Mouse (Mus musculus) kidney, embryonic 15.5 days (tissue): ENCODE results near the gene Tnfaip2. TPM values are rescaled to one million over a fixed set of nuclear protein-coding genes. Genes with fewer than 3 reads are reported as not detected.

Experiments
- ATAC-seq: fragments of 200-750 bp; cut with Nextera tagmentation; replicated peaks from 2 replicates; pipeline ENCODE4 v1.8.0; 2017; ENCODE audit warnings: moderate TSS enrichment; ENCODE audit not compliant: low FRiP score
- H3K27ac ChIP-seq: fragments of 300-500 bp; sonication (generic); 2 replicates; pipeline ENCODE4 v1.5.1; 2015; ENCODE audit warnings: mild to moderate bottlenecking, inconsistent platforms
- H3K27me3 ChIP-seq: fragments of 300-500 bp; sonication (generic); 2 replicates; pipeline ENCODE4 v1.6.1; 2015; ENCODE audit warnings: inconsistent platforms
- H3K36me3 ChIP-seq: fragments of 300-500 bp; sonication (generic); 2 replicates; pipeline ENCODE4 v1.6.1; 2015; ENCODE audit warnings: inconsistent platforms
- H3K4me1 ChIP-seq: fragments of 300-500 bp; sonication (generic); 2 replicates; pipeline ENCODE4 v1.6.1; 2015; ENCODE audit warnings: inconsistent platforms
- H3K4me2 ChIP-seq: fragments of 300-500 bp; sonication (generic); 2 replicates; pipeline ENCODE4 v1.6.1; 2015; ENCODE audit warnings: moderate library complexity, mild to moderate bottlenecking, inconsistent platforms
- H3K4me3 ChIP-seq: fragments of 300-500 bp; sonication (generic); replicated peaks from 2 replicates; pipeline ENCODE4 v1.5.1; 2015; ENCODE audit warnings: mild to moderate bottlenecking, inconsistent platforms
- H3K9ac ChIP-seq: fragments of 300-500 bp; sonication (generic); 2 replicates; pipeline ENCODE4 v1.6.1; 2015; ENCODE audit warnings: mild to moderate bottlenecking, inconsistent platforms
- H3K9me3 ChIP-seq: fragments of 300-500 bp; sonication (generic); replicated peaks from 2 replicates; pipeline ENCODE4 v1.6.1; 2016; ENCODE audit warnings: inconsistent platforms
- WGBS: fragments of 180-500 bp; shearing (Covaris S2); methylation state at CpG from one replicate; pipeline ENCODE4 v1.1.7; 2015; ENCODE audit warnings: mixed read lengths; 5-methylcytosine and 5-hydroxymethylcytosine counted together
- polyA plus RNA-seq: library from polyadenylated mRNA; unstranded; fragments of >200 nt; fragmentation: Nextera tagmentation; extraction: Ambion mirVana; gene quantifications from 2 replicates; pipeline ENCODE4 v1.2.1, GENCODE M21; 2015

Gene Tnfaip2
- polyA plus RNA-seq, result 19.5 and 22.9 TPM in 2 replicates

DNA sequence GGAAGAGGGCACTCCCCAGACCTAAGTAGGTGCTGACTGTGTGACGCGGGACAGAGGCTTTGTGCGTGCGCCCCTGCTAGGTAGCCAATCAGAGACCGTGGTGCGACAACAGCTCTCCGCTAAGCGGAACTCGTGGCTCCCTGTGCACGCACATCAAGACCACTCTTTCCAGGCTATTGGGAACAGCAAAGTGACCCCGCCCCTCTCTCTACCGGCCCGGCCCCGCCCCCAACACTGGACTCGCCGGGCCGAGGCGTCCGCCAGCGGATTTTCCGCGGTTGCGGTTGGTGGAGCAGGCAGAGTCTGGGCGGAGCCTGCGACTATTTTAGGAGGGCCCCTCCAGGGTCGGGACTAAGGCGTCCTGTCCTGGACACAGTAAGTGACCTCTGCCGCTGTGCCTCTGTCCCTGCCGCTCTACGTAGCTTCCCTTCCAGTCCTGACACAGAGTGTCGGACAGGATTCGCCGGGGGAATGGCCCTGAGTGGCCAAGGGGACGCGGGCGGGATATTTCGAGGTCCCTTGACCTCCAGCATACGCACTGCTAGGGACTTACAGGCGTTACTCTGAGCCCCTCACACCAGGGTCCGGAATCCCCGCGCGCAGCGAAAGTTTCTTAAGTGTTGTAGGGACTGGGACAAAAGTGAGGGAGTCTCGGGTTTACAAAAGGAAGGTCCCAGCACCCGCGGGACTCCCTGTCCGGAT, at the start of gene Tnfaip2:
Tnfaip2 (plus strand) TSS at position 161 of the 702 bp plus-strand sequence.
- Histone ChIP-seq H3K27ac (peak within 1 kb of the TSS; percentile 47), H3K9me3 (no peaks in the 10 kb centered on the region), H3K36me3 (no peaks in the 10 kb centered on the region), H3K4me2 (peak within 1 kb of the TSS; percentile 91), H3K4me3 (peak within 1 kb of the TSS; percentile 52), H3K9ac (peak within 1 kb of the TSS; percentile 41; the same call in 1 of the 2 replicates), H3K4me1 (peaks cover 65% of the 10 kb centered on the region), H3K27me3 (peaks cover 80% of the 10 kb centered on the region)
- ATAC-seq, result peak; percentile 88
- WGBS, result 1% methylated on average over 48 of the region's 48 CpGs

- no peak overlapping the region for H3K27ac ChIP-seq
- no peak for ATAC-seq
- no peaks in the 10 kb centered on the region for H3K9me3 ChIP-seq
- H3K4me3 ChIP-seq, result no peak overlapping the region
- H3K9ac ChIP-seq, result no peak overlapping the region
- 90% methylated on average over 6 of the region's 6 CpGs for whole genome bisulfite sequencing
- no peak overlapping the region for H3K4me2 ChIP-seq
- H3K36me3 ChIP-seq, result no peaks in the 10 kb centered on the region
- H3K27me3 ChIP-seq, result no peaks in the 10 kb centered on the region
- H3K4me1 ChIP-seq, result no peaks in the 10 kb centered on the region
These were observed 48.3 kb upstream of the Tnfaip2 start for GRCm38 (mm10) chr12:111394008-111394407.

- Histone ChIP-seq H3K27me3 (peaks cover 5% of the 10 kb centered on the region; the same call in 1 of the 2 replicates), H3K4me3 (no peak overlapping the region), H3K36me3 (no peaks in the 10 kb centered on the region), H3K27ac (no peak overlapping the region), H3K9ac (no peak overlapping the region), H3K4me1 (peaks cover 5% of the 10 kb centered on the region), H3K4me2 (no peak overlapping the region), H3K9me3 (no peaks in the 10 kb centered on the region)
- 65% methylated on average over 5 of the region's 5 CpGs for WGBS
- ATAC-seq, result no peak
These were observed 45.3 kb upstream of the Tnfaip2 start for GRCm38 (mm10) chr12:111396997-111397396.

- peak; percentile 66 for ATAC-seq
- H3K4me1 ChIP-seq, result peaks cover 8% of the 10 kb centered on the region
- no peaks in the 10 kb centered on the region for H3K9me3 ChIP-seq
- no peak overlapping the region for H3K4me3 ChIP-seq
- H3K4me2 ChIP-seq, result peak overlapping the region; percentile 25; the same call in 1 of the 2 replicates
- no peak overlapping the region for H3K9ac ChIP-seq
- no peak overlapping the region for H3K27ac ChIP-seq
- H3K27me3 ChIP-seq, result peaks cover 18% of the 10 kb centered on the region
- H3K36me3 ChIP-seq, result no peaks in the 10 kb centered on the region
- WGBS, result 15% methylated on average over 15 of the region's 15 CpGs
These were observed 40.6 kb upstream of the Tnfaip2 start for GRCm38 (mm10) chr12:111401454-111402184.

- H3K27ac ChIP-seq, result no peak overlapping the region
- H3K4me1 ChIP-seq, result peaks cover 16% of the 10 kb centered on the region
- H3K4me3 ChIP-seq, result no peak overlapping the region
- no peak for ATAC-seq
- 59% methylated on average over 10 of the region's 10 CpGs for WGBS
- H3K9me3 ChIP-seq, result no peaks in the 10 kb centered on the region
- H3K4me2 ChIP-seq, result no peak overlapping the region
- no peak overlapping the region for H3K9ac ChIP-seq
- peaks cover 37% of the 10 kb centered on the region for H3K27me3 ChIP-seq
- no peaks in the 10 kb centered on the region for H3K36me3 ChIP-seq
These were observed 37.4 kb upstream of the Tnfaip2 start for GRCm38 (mm10) chr12:111404880-111405279.

DNA sequence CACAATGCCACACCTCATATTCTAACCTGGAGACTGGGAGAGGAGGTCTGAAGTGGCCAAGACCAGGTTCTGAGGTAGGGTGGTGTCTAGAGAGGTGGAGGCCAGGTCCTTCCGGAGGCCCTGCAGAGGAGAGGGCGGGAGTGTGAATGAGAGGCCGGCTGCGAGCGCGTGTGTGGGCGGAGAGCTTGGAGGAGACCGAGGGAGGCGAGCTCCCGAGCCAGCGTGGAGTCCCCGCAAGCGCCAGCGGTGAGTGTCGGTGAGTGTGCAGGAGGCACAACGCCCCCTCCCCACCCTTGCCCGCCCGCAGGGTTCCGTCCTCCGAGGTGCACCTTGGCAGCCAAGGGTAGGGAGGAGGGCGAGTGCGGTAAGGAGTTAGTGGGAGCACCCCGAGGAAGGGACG, 35.6 kb upstream of the Tnfaip2 start, which contains the start of gene Lbhd2:
Lbhd2 (plus strand) TSS at position 188 of the 400 bp plus-strand sequence.
- Histone ChIP-seq H3K9me3 (no peaks in the 10 kb centered on the region), H3K27ac (no peak within 1 kb of the TSS), H3K4me1 (peaks cover 15% of the 10 kb centered on the region), H3K9ac (peak within 1 kb of the TSS; percentile 21; the same call in 1 of the 2 replicates), H3K4me2 (peak within 1 kb of the TSS; percentile 65), H3K27me3 (peaks cover 40% of the 10 kb centered on the region), H3K4me3 (peak within 1 kb of the TSS; percentile 35), H3K36me3 (no peaks in the 10 kb centered on the region)
- no peak; the same call in 1 of the 2 replicates for ATAC-seq
- WGBS, result 2% methylated on average over 24 of the region's 24 CpGs

- Histone ChIP-seq H3K36me3 (no peaks in the 10 kb centered on the region), H3K27me3 (peaks cover 31% of the 10 kb centered on the region), H3K4me3 (no peak overlapping the region), H3K4me1 (peaks cover 32% of the 10 kb centered on the region), H3K27ac (no peak overlapping the region), H3K4me2 (no peak overlapping the region), H3K9ac (no peak overlapping the region), H3K9me3 (no peaks in the 10 kb centered on the region)
- 41% methylated on average over 5 of the region's 5 CpGs for WGBS
- no peak for ATAC-seq
These were observed 32.7 kb upstream of the Tnfaip2 start for GRCm38 (mm10) chr12:111409583-111409982.

DNA sequence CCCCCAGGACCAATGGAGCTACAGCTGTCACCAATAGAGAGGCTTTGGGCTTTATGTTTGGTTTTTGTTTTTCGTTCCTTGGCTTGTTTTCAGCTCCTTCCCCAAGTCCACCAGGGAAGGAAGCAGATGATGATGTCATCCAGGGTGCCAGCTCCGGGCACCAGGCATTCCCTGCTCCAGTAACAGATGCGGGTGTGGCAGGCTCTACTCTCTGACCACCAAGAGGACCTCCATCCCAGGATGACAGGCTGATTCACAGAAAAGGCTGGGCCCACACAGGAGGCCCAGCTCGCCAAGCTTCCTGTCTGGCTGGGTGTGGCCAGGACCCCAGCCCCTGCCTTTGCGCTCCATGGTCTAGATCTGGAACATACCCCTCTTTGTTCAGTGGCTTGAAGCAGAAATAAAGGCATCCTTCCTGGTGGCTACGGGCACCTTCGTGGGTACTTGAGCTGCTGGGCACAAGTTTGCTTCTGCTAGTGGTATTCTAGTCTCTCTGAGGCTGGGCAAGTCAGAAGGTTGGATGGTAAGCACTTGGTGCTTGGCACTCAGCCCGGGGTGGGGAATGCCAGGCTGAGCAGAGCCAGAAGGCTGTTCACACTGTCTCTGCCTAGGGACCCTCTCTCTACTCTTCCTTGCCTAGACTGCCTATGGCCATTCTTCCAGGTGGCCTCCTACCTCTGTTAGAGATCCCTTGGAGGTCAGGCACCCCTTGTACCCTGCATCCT, 30.5 kb upstream of the Tnfaip2 start:
- H3K4me3 ChIP-seq, result no peak overlapping the region
- H3K4me1 ChIP-seq, result peaks cover 34% of the 10 kb centered on the region
- no peak overlapping the region for H3K4me2 ChIP-seq
- no peak for ATAC-seq
- WGBS, result 82% methylated on average over 8 of the region's 8 CpGs
- peak overlapping the region; percentile 77; the same call in 1 of the 2 replicates for H3K27ac ChIP-seq
- no peaks in the 10 kb centered on the region for H3K36me3 ChIP-seq
- H3K9ac ChIP-seq, result no peak overlapping the region
- H3K9me3 ChIP-seq, result no peaks in the 10 kb centered on the region
- peaks cover 22% of the 10 kb centered on the region for H3K27me3 ChIP-seq

GRCm38 (mm10) chr12:111412581-111413284, 29.5 kb upstream of the Tnfaip2 start:
- Histone ChIP-seq H3K4me3 (peak overlapping the region; percentile 37), H3K27me3 (peaks cover 12% of the 10 kb centered on the region), H3K4me2 (peak overlapping the region; percentile 66), H3K9ac (peak overlapping the region; percentile 42), H3K9me3 (no peaks in the 10 kb centered on the region), H3K36me3 (no peaks in the 10 kb centered on the region), H3K27ac (peak overlapping the region; percentile 77), H3K4me1 (peaks cover 37% of the 10 kb centered on the region)
- peak; percentile 31 for ATAC-seq
- 14% methylated on average over 12 of the region's 12 CpGs for WGBS

DNA sequence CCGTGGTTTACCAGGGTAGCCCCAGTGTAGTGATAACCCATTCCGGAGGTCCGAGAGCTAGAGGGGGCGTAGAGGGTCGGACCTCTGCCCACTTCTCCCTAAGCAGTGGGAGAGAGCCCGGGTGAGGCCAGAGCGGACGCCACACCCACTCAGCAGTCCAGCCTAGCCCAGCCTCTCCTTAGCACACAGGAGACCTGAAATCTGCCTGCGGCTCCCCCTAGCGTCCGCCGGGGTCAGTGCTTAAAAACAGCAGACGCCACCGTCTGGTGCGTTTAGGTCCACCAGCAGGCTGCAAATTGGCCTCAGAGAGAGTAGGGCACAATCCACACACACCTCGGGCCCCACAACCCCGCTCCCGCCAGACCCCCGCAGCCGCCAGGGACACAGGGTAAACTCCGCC, 29.0 kb upstream of the Tnfaip2 start:
- Histone ChIP-seq H3K9ac (peak overlapping the region; percentile 42), H3K4me1 (peaks cover 42% of the 10 kb centered on the region), H3K27me3 (peaks cover 7% of the 10 kb centered on the region), H3K36me3 (no peaks in the 10 kb centered on the region), H3K27ac (peak overlapping the region; percentile 77), H3K4me2 (peak overlapping the region; percentile 66), H3K9me3 (no peaks in the 10 kb centered on the region), H3K4me3 (peak overlapping the region; percentile 37)
- 0% methylated on average over 21 of the region's 21 CpGs for WGBS
- ATAC-seq, result peak; percentile 81
